Mouse (Mus musculus): ENCODE measurements at regions not wholly inside any gene's neighbourhood (a gene's known extent, or its start where the extent isn't known, plus 50 kb on each side); places are given as distances from the start of the nearest gene placed in this dataset.

DNA sequence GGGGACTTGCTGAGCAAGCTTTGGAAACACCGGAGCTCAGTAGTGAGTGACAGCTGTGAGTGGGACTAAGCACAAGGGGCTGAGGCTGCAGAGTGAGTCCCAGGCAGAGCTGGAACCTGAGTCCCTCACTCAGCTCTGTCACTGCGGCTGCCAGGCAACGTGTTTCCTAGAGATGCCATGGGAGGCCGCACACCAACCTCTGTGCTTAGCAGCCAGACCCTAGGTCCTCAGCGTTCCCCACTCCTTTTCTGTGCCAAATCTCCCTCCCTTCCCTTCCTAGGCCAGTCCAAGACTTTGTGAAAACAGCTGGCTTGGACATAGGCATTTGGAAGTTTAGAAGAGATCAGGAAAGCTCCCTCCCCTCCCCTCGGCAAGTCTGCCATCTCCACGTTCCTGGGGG, 78.9 kb downstream of the Gm26897 start:
- TF ChIP-seq USF1 (IDR thresholded peaks at IDR 0.05; ENCODE audit: low read depth, low read length): no peak
- TF ChIP-seq GABPA (IDR thresholded peaks at IDR 0.05; ENCODE audit: insufficient replicate concordance, low read depth, low read length): no peak
- H3K36me3 ChIP-seq (replicated peaks in 1 of 2; ENCODE audit: control insufficient read depth in 1 of 2, insufficient read depth in 1 of 2, low read length in 1 of 2): no peaks in the 10 kb centered on the region
- H3K9me3 ChIP-seq (replicated peaks; ENCODE audit: low read length): peaks cover 98% of the 10 kb centered on the region
- H3K4me1 ChIP-seq (ENCODE audit: control insufficient read depth in 1 of 2, insufficient read depth in 2 of 2): no peaks in the 10 kb centered on the region
- no peak overlapping the region for H3K4me3 ChIP-seq (replicated peaks in 1 of 3; ENCODE audit: low read depth in 2 of 3, low read length in 2 of 3, poor library complexity in 1 of 3)
- no peak for DNase-seq (ENCODE audit: extremely low read depth)
- in situ Hi-C loops (cut with MboI; ENCODE audit: low pct_ligation_motif_present, low pct_unique_long_range_greater_than_20kb, low sequenced_read_pairs): no loop called here
- H3K27ac ChIP-seq (ENCODE audit: insufficient read depth, low read depth): no peak overlapping the region
- dilution Hi-C loops (cut with MboI; ENCODE audit: extremely low pct_ligation_motif_present, extremely low pct_unique_long_range_greater_than_20kb, low sequenced_read_pairs): no loop called here
- H3K79me2 ChIP-seq (replicated peaks; ENCODE audit: control insufficient read depth, extremely low read depth, insufficient read depth, poor library complexity, severe bottlenecking): no peaks in the 10 kb centered on the region
- H3K9ac ChIP-seq (ENCODE audit: insufficient read depth, low read depth): no peak overlapping the region
- no peak overlapping the region for H3K4me2 ChIP-seq (ENCODE audit: insufficient read depth, low read depth, poor library complexity, severe bottlenecking)
- H3K27me3 ChIP-seq (replicated peaks): no peaks in the 10 kb centered on the region

DNA sequence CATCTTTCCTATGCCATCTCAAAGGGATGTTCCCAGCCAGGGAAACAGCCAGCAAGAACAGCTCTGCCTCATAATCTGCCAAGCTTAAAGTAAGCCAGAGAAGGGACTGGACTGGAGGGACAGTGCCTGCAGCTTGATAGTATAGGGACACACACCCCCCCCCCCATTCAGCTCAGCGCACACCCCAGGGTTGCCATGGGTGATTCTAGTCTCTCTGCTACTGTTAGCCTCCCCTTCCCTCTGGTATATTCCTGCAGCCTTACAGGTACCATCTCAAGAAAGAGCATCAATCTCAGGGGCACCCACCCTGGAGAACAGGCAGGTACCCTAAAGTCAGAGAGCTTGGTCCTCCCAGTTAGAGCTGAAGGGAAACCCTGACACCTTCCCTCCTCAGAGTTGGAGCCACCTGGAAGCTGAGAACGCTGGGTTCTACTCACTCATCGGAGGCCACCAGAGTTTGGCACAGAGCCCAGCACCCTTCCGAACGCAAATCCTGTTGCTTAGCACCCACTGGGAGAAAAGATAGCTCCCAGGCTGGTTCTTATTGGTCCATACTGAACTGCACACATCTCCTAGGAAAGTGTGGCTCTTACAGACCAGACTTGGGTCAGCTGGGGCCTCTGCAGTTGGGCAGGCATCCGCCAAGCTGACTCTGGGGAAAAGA, 79.5 kb downstream of the Gm26897 start:
- in situ Hi-C loops (cut with MboI; ENCODE audit: low pct_ligation_motif_present, low pct_unique_long_range_greater_than_20kb, low sequenced_read_pairs): no loop called here
- TF ChIP-seq JUND (conservative IDR thresholded peaks at IDR 0.05; ENCODE audit: low read depth, low read length): no peak
- TF ChIP-seq MXI1 (IDR thresholded peaks at IDR 0.05; ENCODE audit: low read depth, low read length): no peak
- TF ChIP-seq ELF1 (IDR thresholded peaks at IDR 0.05; ENCODE audit: low read depth, low read length): no peak
- no peak for TF ChIP-seq ETS1 (conservative IDR thresholded peaks at IDR 0.05; ENCODE audit: low read depth, low read length)
- TF ChIP-seq POLR2A (IDR thresholded peaks at IDR 0.05; ENCODE audit: low read depth, low read length): no peak
- dilution Hi-C loops (cut with MboI; ENCODE audit: extremely low pct_ligation_motif_present, extremely low pct_unique_long_range_greater_than_20kb, low sequenced_read_pairs): no loop called here
- H3K79me2 ChIP-seq (replicated peaks; ENCODE audit: control insufficient read depth, extremely low read depth, insufficient read depth, poor library complexity, severe bottlenecking): no peaks in the 10 kb centered on the region
- peaks cover 97% of the 10 kb centered on the region for H3K9me3 ChIP-seq (replicated peaks; ENCODE audit: low read length)
- DNase-seq (ENCODE audit: extremely low read depth): no peak
- no peak overlapping the region for H3K9ac ChIP-seq (ENCODE audit: insufficient read depth, low read depth)
- H3K36me3 ChIP-seq (replicated peaks in 1 of 2; ENCODE audit: control insufficient read depth in 1 of 2, insufficient read depth in 1 of 2, low read length in 1 of 2): no peaks in the 10 kb centered on the region
- H3K4me3 ChIP-seq (replicated peaks in 1 of 3; ENCODE audit: low read depth in 2 of 3, low read length in 2 of 3, poor library complexity in 1 of 3): no peak overlapping the region
- no peaks in the 10 kb centered on the region for H3K27me3 ChIP-seq (replicated peaks)
- H3K4me1 ChIP-seq (ENCODE audit: control insufficient read depth in 1 of 2, insufficient read depth in 2 of 2): no peaks in the 10 kb centered on the region
- no peak overlapping the region for H3K4me2 ChIP-seq (ENCODE audit: insufficient read depth, low read depth, poor library complexity, severe bottlenecking)
- no peak overlapping the region for H3K27ac ChIP-seq (ENCODE audit: insufficient read depth, low read depth)

DNA sequence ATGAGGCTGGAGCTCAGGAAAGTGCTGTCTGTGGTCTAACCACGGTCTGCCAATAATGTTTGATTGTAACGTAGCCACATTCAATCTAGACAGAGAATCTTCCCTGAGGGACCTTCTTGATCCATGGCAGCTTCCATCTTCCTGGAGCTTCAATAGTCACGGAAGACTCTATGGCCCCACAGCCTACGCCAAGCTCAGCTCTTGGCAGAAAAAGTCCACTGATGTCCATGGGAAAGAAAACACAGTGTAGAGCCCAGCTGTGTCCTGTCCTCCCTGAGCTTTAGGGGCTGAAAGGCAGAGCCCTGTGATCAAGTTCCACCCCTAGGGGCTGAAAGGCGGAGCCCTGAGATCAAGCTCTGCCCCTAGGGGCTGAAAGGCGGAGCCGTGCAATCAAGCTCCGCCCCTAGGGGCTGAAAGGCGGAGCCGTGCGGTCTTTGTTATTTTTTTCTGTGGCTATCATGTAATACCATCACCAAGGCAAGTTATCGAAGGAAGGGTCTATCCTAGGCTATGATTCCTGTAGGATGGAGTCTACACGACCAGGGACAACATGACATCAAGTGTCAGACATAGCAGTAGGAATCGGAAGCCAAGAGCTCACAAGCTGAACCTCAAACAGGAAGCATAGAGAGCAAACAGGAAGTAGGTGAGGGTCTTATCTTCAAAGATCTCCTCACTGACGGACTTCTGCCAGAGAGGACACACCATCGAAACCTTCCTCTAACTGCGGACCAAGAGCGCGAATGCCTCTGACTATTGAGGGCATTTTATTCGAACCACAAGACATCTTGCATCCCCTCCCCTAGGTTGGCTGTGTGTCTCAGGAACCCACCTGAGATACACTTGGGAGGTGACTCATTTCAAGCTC, 81.4 kb downstream of the Gm26897 start:
- H3K9me3 ChIP-seq (replicated peaks; ENCODE audit: low read length): peaks cover 95% of the 10 kb centered on the region
- H3K4me3 ChIP-seq (replicated peaks in 1 of 3; ENCODE audit: low read depth in 2 of 3, low read length in 2 of 3, poor library complexity in 1 of 3): no peak overlapping the region
- H3K9ac ChIP-seq (ENCODE audit: insufficient read depth, low read depth): no peak overlapping the region
- no peak overlapping the region for H3K27ac ChIP-seq (ENCODE audit: insufficient read depth, low read depth)
- in situ Hi-C loops (cut with MboI; ENCODE audit: low pct_ligation_motif_present, low pct_unique_long_range_greater_than_20kb, low sequenced_read_pairs) (no loop called here), dilution Hi-C loops (cut with MboI; ENCODE audit: extremely low pct_ligation_motif_present, extremely low pct_unique_long_range_greater_than_20kb, low sequenced_read_pairs) (no loop called here)
- no peaks in the 10 kb centered on the region for H3K4me1 ChIP-seq (ENCODE audit: control insufficient read depth in 1 of 2, insufficient read depth in 2 of 2)
- TF ChIP-seq UBTF (IDR thresholded peaks at IDR 0.05; ENCODE audit: low read depth, low read length): no peak
- no peak for TF ChIP-seq ETS1 (conservative IDR thresholded peaks at IDR 0.05; ENCODE audit: low read depth, low read length)
- TF ChIP-seq MEF2A (IDR thresholded peaks at IDR 0.05; ENCODE audit: borderline replicate concordance, low read depth, low read length): no peak
- no peak for TF ChIP-seq CHD1 (IDR thresholded peaks at IDR 0.05; ENCODE audit: low read depth, low read length)
- no peak for TF ChIP-seq E2F4 (IDR thresholded peaks at IDR 0.05; ENCODE audit: insufficient replicate concordance, low read depth, low read length)
- TF ChIP-seq USF2 (conservative IDR thresholded peaks at IDR 0.05; ENCODE audit: low read depth, low read length): no peak
- no peak for TF ChIP-seq JUN (IDR thresholded peaks at IDR 0.05; ENCODE audit: insufficient read depth, low read depth, low read length)
- no peak for TF ChIP-seq GABPA (IDR thresholded peaks at IDR 0.05; ENCODE audit: insufficient replicate concordance, low read depth, low read length)
- TF ChIP-seq SIN3A (IDR thresholded peaks at IDR 0.05; ENCODE audit: low read length): no peak
- no peak for TF ChIP-seq ZMIZ1 (IDR thresholded peaks at IDR 0.05; ENCODE audit: low read depth, low read length)
- TF ChIP-seq MXI1 (IDR thresholded peaks at IDR 0.05; ENCODE audit: low read depth, low read length): no peak
- no peak for TF ChIP-seq TCF12 (IDR thresholded peaks at IDR 0.05; ENCODE audit: low read depth, low read length)
- no peak for TF ChIP-seq NELFE (IDR thresholded peaks at IDR 0.05; ENCODE audit: low read depth, low read length)
- no peak for TF ChIP-seq MAFK (IDR thresholded peaks at IDR 0.05; ENCODE audit: insufficient replicate concordance, low read length)
- TF ChIP-seq POLR2AphosphoS2 (IDR thresholded peaks at IDR 0.05; ENCODE audit: low read depth, low read length): no peak
- TF ChIP-seq MAX (IDR thresholded peaks at IDR 0.05; ENCODE audit: low read length): no peak
- H3K27me3 ChIP-seq (replicated peaks): no peaks in the 10 kb centered on the region
- no peaks in the 10 kb centered on the region for H3K36me3 ChIP-seq (replicated peaks in 1 of 2; ENCODE audit: control insufficient read depth in 1 of 2, insufficient read depth in 1 of 2, low read length in 1 of 2)
- no peak for DNase-seq (ENCODE audit: extremely low read depth)
- H3K4me2 ChIP-seq (ENCODE audit: insufficient read depth, low read depth, poor library complexity, severe bottlenecking): no peak overlapping the region
- no peaks in the 10 kb centered on the region for H3K79me2 ChIP-seq (replicated peaks; ENCODE audit: control insufficient read depth, extremely low read depth, insufficient read depth, poor library complexity, severe bottlenecking)

Measured in CH12.LX (cell line).